Mouse (Mus musculus) embryonic facial prominence, embryonic 11.5 days (tissue): ENCODE measurements around the gene Tmem50a. TPM values are rescaled to one million over a fixed set of nuclear protein-coding genes. Genes with fewer than 3 reads are reported as not detected.

Source experiments
- ATAC-seq: fragments of 200-750 bp; cut with Nextera tagmentation; replicated peaks from 2 replicates; pipeline ENCODE4 v1.8.0; 2017; ENCODE audit warnings: low read depth; ENCODE audit not compliant: insufficient number of reproducible peaks, low FRiP score, low TSS enrichment
- DNase-seq: peaks from one replicate; pipeline ENCODE4 v3.0.0-alpha.2; 2015; ENCODE audit warnings: low spot score
- H3K27ac ChIP-seq: fragments of 300-500 bp; sonication (generic); replicated peaks from 2 replicates; pipeline ENCODE4 v1.5.1; 2014; ENCODE audit warnings: mild to moderate bottlenecking, low read depth, low read length, control low read depth
- H3K27me3 ChIP-seq: fragments of 300-500 bp; sonication (generic); 2 replicates; pipeline ENCODE4 v1.6.1; 2014; ENCODE audit warnings: mild to moderate bottlenecking, low read length, moderate library complexity, mixed read lengths; ENCODE audit not compliant: control insufficient read depth, insufficient read depth
- H3K36me3 ChIP-seq: fragments of 300-500 bp; sonication (generic); replicated peaks from 2 replicates; pipeline ENCODE4 v1.6.1; 2014; ENCODE audit warnings: low read depth, mild to moderate bottlenecking, low read length, moderate library complexity, mixed read lengths; ENCODE audit not compliant: control insufficient read depth, insufficient read depth
- H3K4me1 ChIP-seq: fragments of 300-500 bp; sonication (generic); 2 replicates; pipeline ENCODE4 v1.6.1; 2014; ENCODE audit warnings: low read length, mixed read lengths; ENCODE audit not compliant: control insufficient read depth, insufficient read depth
- H3K4me2 ChIP-seq: fragments of 300-500 bp; sonication (generic); 2 replicates; pipeline ENCODE4 v1.6.1; 2014; ENCODE audit warnings: low read depth, mild to moderate bottlenecking, control low read depth, low read length, moderate library complexity
- H3K4me3 ChIP-seq: fragments of 300-500 bp; sonication (generic); 2 replicates; pipeline ENCODE4 v1.5.1; 2014; ENCODE audit warnings: low read depth, low read length, control low read depth
- H3K9ac ChIP-seq: fragments of 300-500 bp; sonication (generic); replicated peaks from 2 replicates; pipeline ENCODE4 v1.6.1; 2014; ENCODE audit warnings: mild to moderate bottlenecking, control low read depth, low read length
- H3K9me3 ChIP-seq: fragments of 300-500 bp; sonication (generic); replicated peaks from 2 replicates; pipeline ENCODE4 v1.6.1; 2016; ENCODE audit warnings: mild to moderate bottlenecking, low read length, inconsistent platforms, mixed read lengths; ENCODE audit not compliant: control insufficient read depth
- WGBS: fragments of 180-500 bp; shearing (Covaris S2); extraction: QIAGEN DNeasy Blood & Tissue Kit; methylation state at CpG from one replicate; pipeline ENCODE4 v1.1.7; 2014; 5-methylcytosine and 5-hydroxymethylcytosine counted together
- polyA plus RNA-seq: library from polyadenylated mRNA; unstranded; fragments of >200 nt; fragmentation: Nextera tagmentation; extraction: Ambion mirVana; gene quantifications from 2 replicates; pipeline ENCODE4 v1.2.1, GENCODE M21; 2014

Tmem50a gene
- polyA plus RNA-seq, 1 experiment from 2014 or later: 148 TPM

GRCm38 (mm10) chr4:134861884-134862283, 52.9 kb downstream of the Tmem50a start:
- H3K4me2 ChIP-seq: no peak overlapping the region
- no peak overlapping the region for H3K4me3 ChIP-seq
- no peak overlapping the region for H3K9ac ChIP-seq
- no peaks in the 10 kb centered on the region for H3K36me3 ChIP-seq
- no peak overlapping the region for H3K27ac ChIP-seq
- ATAC-seq (no peak), DNase-seq (no peak)
- no peaks in the 10 kb centered on the region for H3K9me3 ChIP-seq
- H3K4me1 ChIP-seq: no peaks in the 10 kb centered on the region
- H3K27me3 ChIP-seq: no peaks in the 10 kb centered on the region; the same call in 1 of the 2 replicates
- 82% methylated on average over 6 of the region's 6 CpGs for WGBS

- no peaks in the 10 kb centered on the region for H3K4me1 ChIP-seq
- no peaks in the 10 kb centered on the region for H3K9me3 ChIP-seq
- H3K9ac ChIP-seq: no peak overlapping the region
- H3K27ac ChIP-seq: no peak overlapping the region
- no peak overlapping the region for H3K4me2 ChIP-seq
- no peaks in the 10 kb centered on the region; the same call in 1 of the 2 replicates for H3K27me3 ChIP-seq
- DNase-seq (no peak), ATAC-seq (no peak)
- no peaks in the 10 kb centered on the region for H3K36me3 ChIP-seq
- H3K4me3 ChIP-seq: no peak overlapping the region
- WGBS: 80% methylated on average over 4 of the region's 4 CpGs
Observed at GRCm38 (mm10) chr4:134858494-134858893, 56.3 kb downstream of the Tmem50a start.

- Histone ChIP-seq H3K4me3 (no peak overlapping the region), H3K27me3 (no peaks in the 10 kb centered on the region; the same call in 1 of the 2 replicates), H3K36me3 (no peaks in the 10 kb centered on the region), H3K27ac (no peak overlapping the region), H3K9ac (no peak overlapping the region; the same call in 1 of the 2 replicates), H3K4me1 (no peaks in the 10 kb centered on the region), H3K9me3 (no peaks in the 10 kb centered on the region), H3K4me2 (no peak overlapping the region)
- 25% methylated on average over 5 of the region's 5 CpGs for WGBS
- ATAC-seq (no peak), DNase-seq (peak; percentile 17)
Observed at GRCm38 (mm10) chr4:134856501-134856900, 58.3 kb downstream of the Tmem50a start.

- Histone ChIP-seq H3K4me2 (no peak overlapping the region), H3K9me3 (no peaks in the 10 kb centered on the region), H3K4me3 (no peak overlapping the region), H3K27ac (no peak overlapping the region), H3K4me1 (no peaks in the 10 kb centered on the region), H3K36me3 (no peaks in the 10 kb centered on the region), H3K9ac (no peak overlapping the region), H3K27me3 (no peaks in the 10 kb centered on the region; the same call in 1 of the 2 replicates)
- WGBS: 48% methylated on average over 5 of the region's 5 CpGs
- ATAC-seq (no peak), DNase-seq (no peak)
Observed at GRCm38 (mm10) chr4:134856056-134856455, 58.8 kb downstream of the Tmem50a start.

GRCm38 (mm10) chr4:134855371-134855770, 59.5 kb downstream of the Tmem50a start:
- no peaks in the 10 kb centered on the region; the same call in 1 of the 2 replicates for H3K27me3 ChIP-seq
- H3K4me3 ChIP-seq: no peak overlapping the region
- no peak overlapping the region for H3K4me2 ChIP-seq
- peak; percentile 69 for DNase-seq
- H3K9ac ChIP-seq: no peak overlapping the region
- no peaks in the 10 kb centered on the region for H3K36me3 ChIP-seq
- no peak for ATAC-seq
- no peaks in the 10 kb centered on the region for H3K4me1 ChIP-seq
- WGBS: 38% methylated on average over 3 of the region's 3 CpGs
- H3K9me3 ChIP-seq: no peaks in the 10 kb centered on the region
- H3K27ac ChIP-seq: no peak overlapping the region; the same call in 1 of the 2 replicates

GRCm38 (mm10) chr4:134853637-134854485, 61.0 kb downstream of the Tmem50a start:
- Histone ChIP-seq H3K27me3 (no peaks in the 10 kb centered on the region), H3K9ac (peak overlapping the region; percentile 56), H3K36me3 (no peaks in the 10 kb centered on the region), H3K4me2 (peak overlapping the region; percentile 80), H3K4me3 (peak overlapping the region; percentile 99), H3K4me1 (no peaks in the 10 kb centered on the region), H3K9me3 (no peaks in the 10 kb centered on the region), H3K27ac (peak overlapping the region; percentile 79)
- DNase-seq (peak; percentile 95), ATAC-seq (peak; percentile 91)
- 1% methylated on average over 87 of the region's 91 CpGs for WGBS

- Histone ChIP-seq H3K27me3 (no peaks in the 10 kb centered on the region), H3K27ac (peak within 1 kb of the TSS; percentile 79), H3K4me1 (no peaks in the 10 kb centered on the region), H3K4me3 (peak within 1 kb of the TSS; percentile 99), H3K4me2 (peak within 1 kb of the TSS; percentile 83), H3K36me3 (no peaks in the 10 kb centered on the region), H3K9me3 (no peaks in the 10 kb centered on the region), H3K9ac (peak within 1 kb of the TSS; percentile 98)
- peak; percentile 99 for DNase-seq
- 0% methylated on average over 36 of the region's 38 CpGs for WGBS
- ATAC-seq: peak; percentile 96
Observed at GRCm38 (mm10) chr4:134853259-134853636, 61.6 kb downstream of the Tmem50a start, which contains the start of gene Maco1. TSS of gene Maco1 (minus strand) at chr4:134853345.
